Mouse (Mus musculus): ENCODE measurements around the gene Tent5c. TPM values are rescaled to one million over a fixed set of nuclear protein-coding genes. Genes with fewer than 3 reads are reported as not detected.

The Tent5c gene
- polyA plus RNA-seq, 1 experiment from 2014 or later: 32.5 TPM

GRCm38 (mm10) chr3:100473146-100473545, 16.0 kb downstream of the Tent5c start:
- Histone ChIP-seq H3K4me1 (ENCODE audit: insufficient read depth) (no peaks in the 10 kb centered on the region), H3K36me3 (replicated peaks; ENCODE audit: insufficient read depth, low read length) (peaks cover 54% of the 10 kb centered on the region), H3K27ac (ENCODE audit: low read depth) (no peak overlapping the region), H3K4me3 (ENCODE audit: low read depth, low read length) (no peak overlapping the region), H3K9me3 (ENCODE audit: low read length) (no peaks in the 10 kb centered on the region), H3K27me3 (ENCODE audit: insufficient read depth, low read length) (0 out of 2 replicates have a peak, but pooled peaks cover 5% of the 10 kb centered on the region), H3K4me2 (ENCODE audit: low read depth, low read length) (no peak overlapping the region), H3K9ac (replicated peaks) (no peak overlapping the region)
- DNase-seq (no peak), ATAC-seq (no peak)
- TF ChIP-seq EP300 (IDR thresholded peaks at IDR 0.05; ENCODE audit: low read depth) (no peak), CTCF (IDR thresholded peaks at IDR 0.05; ENCODE audit: low read depth) (no peak)
- WGBS (ENCODE audit: insufficient replicate concordance): 91% methylated on average over 21 of the region's 21 CpGs

- Histone ChIP-seq H3K9ac (replicated peaks) (no peak overlapping the region), H3K27ac (ENCODE audit: low read depth) (no peak overlapping the region), H3K27me3 (ENCODE audit: insufficient read depth, low read length) (0 out of 2 replicates have a peak, but pooled peaks cover 5% of the 10 kb centered on the region), H3K4me3 (ENCODE audit: low read depth, low read length) (no peak overlapping the region), H3K4me2 (ENCODE audit: low read depth, low read length) (no peak overlapping the region), H3K36me3 (replicated peaks; ENCODE audit: insufficient read depth, low read length) (peaks cover 53% of the 10 kb centered on the region), H3K9me3 (ENCODE audit: low read length) (no peaks in the 10 kb centered on the region), H3K4me1 (ENCODE audit: insufficient read depth) (peaks cover 2% of the 10 kb centered on the region; the same call in 1 of the 2 replicates)
- ATAC-seq (no peak), DNase-seq (no peak)
- no peak for TF ChIP-seq EP300 (IDR thresholded peaks at IDR 0.05; ENCODE audit: low read depth)
- TF ChIP-seq CTCF (IDR thresholded peaks at IDR 0.05; ENCODE audit: low read depth): no peak
- 75% methylated on average over 3 of the region's 3 CpGs for WGBS (ENCODE audit: insufficient replicate concordance)
Observed at GRCm38 (mm10) chr3:100470902-100471301, 18.2 kb downstream of the Tent5c start.

- 77% methylated on average over 3 of the region's 3 CpGs for WGBS (ENCODE audit: insufficient replicate concordance)
- DNase-seq: no peak
Observed at GRCm38 (mm10) chr3:100470101-100470500, 19.0 kb downstream of the Tent5c start.

GRCm38 (mm10) chr3:100466551-100466950, 22.6 kb downstream of the Tent5c start:
- peaks cover 23% of the 10 kb centered on the region for H3K36me3 ChIP-seq (replicated peaks; ENCODE audit: insufficient read depth, low read length)
- DNase-seq: peak; percentile 31
- WGBS (ENCODE audit: insufficient replicate concordance): 53% methylated on average over 4 of the region's 4 CpGs

More at GRCm38 (mm10) chr3:100470101-100470500, 19.0 kb downstream of the Tent5c start:
- no peak for TF ChIP-seq EP300 (IDR thresholded peaks at IDR 0.05; ENCODE audit: low read depth)
- no peak for TF ChIP-seq CTCF (IDR thresholded peaks at IDR 0.05; ENCODE audit: low read depth)
- H3K4me1 ChIP-seq (ENCODE audit: insufficient read depth): peaks cover 2% of the 10 kb centered on the region; the same call in 1 of the 2 replicates
- H3K4me3 ChIP-seq (ENCODE audit: low read depth, low read length): no peak overlapping the region
- ATAC-seq: no peak
- no peak overlapping the region for H3K27ac ChIP-seq (ENCODE audit: low read depth)
- H3K9ac ChIP-seq (replicated peaks): no peak overlapping the region
- H3K27me3 ChIP-seq (ENCODE audit: insufficient read depth, low read length): 0 out of 2 replicates have a peak, but pooled peaks cover 5% of the 10 kb centered on the region
- H3K9me3 ChIP-seq (ENCODE audit: low read length): no peaks in the 10 kb centered on the region
- H3K36me3 ChIP-seq (replicated peaks; ENCODE audit: insufficient read depth, low read length): peaks cover 53% of the 10 kb centered on the region
- H3K4me2 ChIP-seq (ENCODE audit: low read depth, low read length): no peak overlapping the region

GRCm38 (mm10) chr3:100464596-100464995, 24.5 kb downstream of the Tent5c start:
- 92% methylated on average over 5 of the region's 5 CpGs for WGBS (ENCODE audit: insufficient replicate concordance)
- peaks cover 3% of the 10 kb centered on the region; the same call in 1 of the 2 replicates for H3K36me3 ChIP-seq (replicated peaks; ENCODE audit: insufficient read depth, low read length)
- no peak overlapping the region for H3K4me2 ChIP-seq (ENCODE audit: low read depth, low read length)
- TF ChIP-seq CTCF (IDR thresholded peaks at IDR 0.05; ENCODE audit: low read depth) (no peak), EP300 (IDR thresholded peaks at IDR 0.05; ENCODE audit: low read depth) (no peak)
- H3K4me1 ChIP-seq (ENCODE audit: insufficient read depth): peaks cover 2% of the 10 kb centered on the region; the same call in 1 of the 2 replicates
- no peak overlapping the region for H3K9ac ChIP-seq (replicated peaks)
- H3K9me3 ChIP-seq (ENCODE audit: low read length): no peaks in the 10 kb centered on the region
- no peak overlapping the region for H3K27ac ChIP-seq (ENCODE audit: low read depth)
- no peak for ATAC-seq
- no peak overlapping the region for H3K4me3 ChIP-seq (ENCODE audit: low read depth, low read length)
- H3K27me3 ChIP-seq (ENCODE audit: insufficient read depth, low read length): no peaks in the 10 kb centered on the region
- DNase-seq: no peak

More at GRCm38 (mm10) chr3:100466551-100466950, 22.6 kb downstream of the Tent5c start:
- no peak overlapping the region for H3K9ac ChIP-seq (replicated peaks)
- ATAC-seq: peak; percentile 84
- H3K27me3 ChIP-seq (ENCODE audit: insufficient read depth, low read length): no peaks in the 10 kb centered on the region
- peak overlapping the region; percentile 71 for H3K27ac ChIP-seq (ENCODE audit: low read depth)
- peaks cover 2% of the 10 kb centered on the region; the same call in 1 of the 2 replicates for H3K4me1 ChIP-seq (ENCODE audit: insufficient read depth)
- 0 out of 2 replicates have a peak, but pooled peaks have one; percentile 38 for TF ChIP-seq EP300 (IDR thresholded peaks at IDR 0.05; ENCODE audit: low read depth)
- TF ChIP-seq CTCF (IDR thresholded peaks at IDR 0.05; ENCODE audit: low read depth): no peak
- H3K4me2 ChIP-seq (ENCODE audit: low read depth, low read length): no peak overlapping the region
- no peaks in the 10 kb centered on the region for H3K9me3 ChIP-seq (ENCODE audit: low read length)
- no peak overlapping the region for H3K4me3 ChIP-seq (ENCODE audit: low read depth, low read length)

GRCm38 (mm10) chr3:100463959-100464265, 25.2 kb downstream of the Tent5c start:
- Histone ChIP-seq H3K9me3 (ENCODE audit: low read length) (no peaks in the 10 kb centered on the region), H3K9ac (replicated peaks) (no peak overlapping the region), H3K27me3 (ENCODE audit: insufficient read depth, low read length) (no peaks in the 10 kb centered on the region), H3K27ac (ENCODE audit: low read depth) (no peak overlapping the region), H3K4me3 (ENCODE audit: low read depth, low read length) (no peak overlapping the region), H3K36me3 (replicated peaks; ENCODE audit: insufficient read depth, low read length) (no peaks in the 10 kb centered on the region; the same call in 1 of the 2 replicates), H3K4me1 (ENCODE audit: insufficient read depth) (peaks cover 2% of the 10 kb centered on the region; the same call in 1 of the 2 replicates), H3K4me2 (ENCODE audit: low read depth, low read length) (no peak overlapping the region)
- DNase-seq: no peak
- 64% methylated on average over 2 of the region's 2 CpGs for WGBS (ENCODE audit: insufficient replicate concordance)
- ATAC-seq: no peak
- TF ChIP-seq EP300 (IDR thresholded peaks at IDR 0.05; ENCODE audit: low read depth) (no peak), CTCF (IDR thresholded peaks at IDR 0.05; ENCODE audit: low read depth) (no peak)

All from liver, postnatal 0 days (tissue).